Mouse (Mus musculus) bone marrow macrophage, adult 2 months (primary cell): ENCODE data around the gene Hsph1. TPM values are rescaled to one million over a fixed set of nuclear protein-coding genes. Genes with fewer than 3 reads are reported as not detected.

Source experiments
- H3K27ac ChIP-seq: 2 replicates; pipeline ENCODE4 v1.5.1; 2012; ENCODE audit warnings: low read depth, low read length; ENCODE audit not compliant: insufficient read depth
- H3K4me1 ChIP-seq: 2 replicates; pipeline ENCODE4 v1.6.1; 2012; ENCODE audit warnings: low read length; ENCODE audit not compliant: control insufficient read depth, insufficient read depth
- H3K4me3 ChIP-seq: 2 replicates; pipeline ENCODE4 v1.5.1; 2012; ENCODE audit warnings: mild to moderate bottlenecking, low read length, moderate library complexity; ENCODE audit not compliant: insufficient read depth
- CTCF ChIP-seq: IDR thresholded peaks from 2 replicates; pipeline ENCODE4 v1.5.1; 2012; ENCODE audit warnings: low read depth, mild to moderate bottlenecking, low read length, moderate library complexity
- POLR2A ChIP-seq: IDR thresholded peaks from 2 replicates; pipeline ENCODE4 v1.6.1; 2012; ENCODE audit warnings: mild to moderate bottlenecking, low read depth, low read length, borderline replicate concordance
- polyA plus RNA-seq: library from polyadenylated mRNA; stranded (reverse); fragments of >200 nt; gene quantifications from 2 replicates; pipeline ENCODE4 v1.2.4, GENCODE M21; 2012; ENCODE audit not compliant: missing spikeins, insufficient read depth, insufficient read length

Gene Hsph1
- polyA plus RNA-seq, 1 experiment, result 26.0 TPM

DNA sequence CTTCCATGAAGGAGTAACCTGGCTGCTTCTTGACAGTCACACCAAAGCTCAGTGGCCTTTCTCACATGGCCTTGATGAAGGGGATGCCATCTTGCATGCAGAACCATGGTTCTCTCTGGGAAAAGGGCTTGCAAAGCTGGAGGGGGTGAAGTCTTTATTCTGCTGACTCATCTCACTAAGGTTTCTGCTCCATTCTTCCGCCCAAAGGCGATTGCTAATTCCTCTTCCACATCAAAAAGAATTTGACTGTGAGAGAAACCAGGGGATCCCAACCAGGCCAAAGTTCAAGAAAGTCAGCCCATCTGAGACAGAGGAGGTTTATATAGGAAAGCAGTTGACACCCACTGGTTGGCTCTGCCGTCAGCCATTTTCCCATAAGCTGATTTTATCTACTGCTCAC lies 46.2 kb downstream of the Hsph1 start:
- TF ChIP-seq POLR2A (no peak), CTCF (no peak)
- peaks cover 13% of the 10 kb centered on the region for H3K4me1 ChIP-seq
- no peak overlapping the region for H3K27ac ChIP-seq

DNA sequence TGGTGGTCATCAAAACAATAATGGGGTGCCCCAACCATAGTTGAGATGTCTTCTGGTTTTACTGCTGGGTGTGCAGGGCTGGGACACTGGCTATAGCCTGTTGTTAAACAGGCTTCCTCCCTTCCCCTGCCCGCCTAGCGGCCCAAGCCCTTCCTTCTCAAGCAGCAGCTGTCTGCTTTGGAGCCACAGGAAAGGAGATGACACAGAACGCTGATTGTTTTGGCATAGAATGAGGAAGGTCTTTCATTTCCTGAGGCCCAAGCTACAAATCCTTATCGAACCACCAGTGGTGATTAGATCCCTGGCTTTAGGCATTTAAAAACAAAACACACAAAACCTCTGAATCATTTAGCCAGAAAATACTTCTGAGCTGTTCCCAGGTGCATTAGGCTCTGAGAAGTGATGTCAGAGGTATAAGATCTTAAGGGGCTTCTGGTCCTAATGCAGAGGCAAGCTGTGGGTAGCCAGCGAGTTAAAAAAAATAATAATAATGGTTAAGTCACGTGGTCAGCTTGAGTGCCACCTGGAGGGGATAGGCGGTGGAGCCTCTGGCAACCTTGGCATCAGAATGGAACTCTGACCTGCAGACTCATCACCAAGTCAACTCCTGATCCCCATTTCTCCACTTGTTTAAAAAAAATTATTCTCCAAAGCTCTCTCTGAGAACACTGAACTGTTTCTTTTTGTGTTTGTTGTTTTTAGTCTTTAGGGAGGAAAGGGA lies 47.2 kb downstream of the Hsph1 start:
- TF ChIP-seq CTCF (no peak), POLR2A (no peak)
- peaks cover 13% of the 10 kb centered on the region for H3K4me1 ChIP-seq
- H3K4me3 ChIP-seq, result no peak overlapping the region
- H3K27ac ChIP-seq, result no peak overlapping the region

More for the DNA sequence above, 46.2 kb downstream of the Hsph1 start:
- H3K4me3 ChIP-seq, result no peak overlapping the region

DNA sequence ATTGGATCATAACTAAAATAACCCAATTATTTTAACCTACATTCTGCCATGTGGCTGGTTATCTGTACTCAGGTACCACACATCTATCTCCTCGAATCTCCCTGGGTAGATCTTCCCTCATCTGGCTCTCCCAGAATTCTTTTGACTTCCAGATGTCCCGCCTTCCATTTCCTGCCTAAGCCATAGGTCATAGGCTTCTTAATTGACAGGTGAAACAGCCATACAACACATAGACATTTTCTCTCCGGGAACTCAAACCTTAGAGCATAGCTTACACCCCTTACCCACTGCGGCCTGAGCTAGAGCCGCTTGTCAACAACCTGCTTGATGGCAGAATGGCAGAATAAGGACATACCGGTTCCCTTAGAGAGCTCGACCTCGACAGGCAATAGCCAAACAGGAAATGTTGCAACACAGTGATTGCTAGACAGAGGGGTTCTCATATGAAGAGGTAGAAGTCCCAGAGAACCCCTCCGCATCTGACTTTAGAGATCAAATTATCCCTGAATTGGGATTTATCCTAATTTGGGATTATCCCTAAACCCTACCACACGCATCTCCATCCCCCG lies 48.8 kb downstream of the Hsph1 start:
- TF ChIP-seq CTCF (no peak), POLR2A (no peak)
- H3K4me1 ChIP-seq, result peaks cover 13% of the 10 kb centered on the region
- H3K4me3 ChIP-seq, result no peak overlapping the region
- H3K27ac ChIP-seq, result no peak overlapping the region

DNA sequence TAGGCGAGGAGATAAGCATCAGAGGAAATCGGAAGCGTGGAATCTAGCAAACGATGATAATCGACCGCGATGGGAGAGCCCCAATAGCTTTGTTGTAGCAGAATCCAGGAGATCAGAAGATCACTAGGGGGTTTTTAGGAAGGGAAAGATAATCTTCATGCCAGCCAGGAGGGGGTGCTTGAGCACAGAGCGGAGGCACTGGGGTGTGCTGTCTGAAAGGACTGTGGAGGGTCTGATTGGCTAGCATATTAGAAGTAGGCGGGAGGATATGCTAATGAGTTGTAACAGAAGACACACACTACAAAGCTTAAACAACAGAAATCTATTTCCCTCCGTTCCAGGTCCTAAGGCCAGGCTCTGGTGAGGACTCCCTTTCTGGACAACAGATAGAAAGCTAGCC lies 50.3 kb downstream of the Hsph1 start:
- Histone ChIP-seq H3K27ac (no peak overlapping the region), H3K4me3 (no peak overlapping the region), H3K4me1 (peaks cover 13% of the 10 kb centered on the region)
- no peak for TF ChIP-seq CTCF
- TF ChIP-seq POLR2A, result no peak

DNA sequence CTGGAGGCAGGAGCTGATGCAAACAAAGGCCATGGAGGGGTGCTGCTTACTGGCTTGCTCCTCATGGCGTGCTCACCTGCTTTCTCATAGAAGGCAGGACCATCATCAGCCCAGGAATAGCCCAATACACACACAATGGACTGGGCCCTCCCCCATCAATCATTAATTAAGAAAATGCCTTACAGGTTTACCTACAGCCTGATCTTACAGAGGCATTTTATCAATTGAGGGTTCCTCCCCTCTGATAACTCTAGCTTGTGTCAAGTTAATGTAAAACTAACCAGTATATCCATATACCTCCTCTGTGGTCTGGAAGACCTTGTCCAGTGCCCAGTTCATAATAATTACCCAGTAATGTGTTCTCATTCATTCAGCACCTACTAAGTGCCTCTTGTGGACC lies 50.9 kb downstream of the Hsph1 start:
- TF ChIP-seq CTCF (no peak), POLR2A (no peak)

DNA sequence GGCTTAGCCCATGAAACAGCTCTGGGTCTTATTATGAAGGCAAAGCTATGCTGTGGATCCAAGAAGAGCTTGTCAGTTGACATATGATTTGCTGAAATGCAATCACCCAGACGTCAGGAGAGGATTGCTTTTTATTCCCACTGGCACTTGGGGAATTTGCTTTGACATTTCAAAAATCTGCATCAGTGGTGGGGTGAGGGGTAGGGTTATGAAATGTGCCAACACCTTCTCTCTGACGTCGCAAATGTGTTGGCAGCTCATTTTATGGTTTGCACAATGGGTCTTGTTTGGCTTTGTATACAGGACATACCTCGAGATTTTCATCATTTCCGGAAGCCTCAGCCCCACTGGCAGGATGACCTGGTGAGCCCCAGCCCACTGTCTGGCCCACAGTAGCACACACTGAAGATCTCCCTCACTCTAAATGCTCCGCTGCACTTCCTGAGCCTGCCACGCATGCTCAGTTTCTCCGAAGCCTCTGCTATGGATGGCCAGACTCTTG lies 52.0 kb downstream of the Hsph1 start:
- Histone ChIP-seq H3K27ac (no peak overlapping the region), H3K4me1 (peaks cover 13% of the 10 kb centered on the region), H3K4me3 (no peak overlapping the region)
- no peak for TF ChIP-seq CTCF
- no peak for TF ChIP-seq POLR2A

More for the DNA sequence above, 50.9 kb downstream of the Hsph1 start:
- H3K4me1 ChIP-seq, result peaks cover 13% of the 10 kb centered on the region
- no peak overlapping the region for H3K27ac ChIP-seq
- no peak overlapping the region for H3K4me3 ChIP-seq

DNA sequence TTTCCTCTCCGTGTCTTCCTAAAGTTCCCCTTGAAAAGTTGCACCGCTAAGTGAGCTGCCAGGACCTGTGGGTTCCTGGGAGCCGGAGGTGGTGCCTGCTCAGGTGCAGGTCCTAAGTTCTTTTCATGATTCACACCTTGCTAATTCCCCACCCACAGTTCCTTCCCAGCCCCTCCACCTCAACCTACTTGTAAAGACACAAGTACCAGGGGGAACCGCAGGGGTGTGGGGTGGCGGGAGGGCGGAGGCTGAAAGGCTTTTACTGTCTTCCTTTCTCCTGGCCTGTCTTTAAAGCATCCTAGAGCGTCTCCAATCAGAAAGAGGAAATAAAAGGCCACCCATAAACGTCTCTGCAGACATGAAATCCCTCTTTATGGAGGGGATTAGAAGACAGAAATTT lies 52.7 kb downstream of the Hsph1 start:
- Histone ChIP-seq H3K4me1 (peaks cover 11% of the 10 kb centered on the region), H3K4me3 (no peak overlapping the region), H3K27ac (no peak overlapping the region)
- TF ChIP-seq POLR2A (no peak), CTCF (no peak)

DNA sequence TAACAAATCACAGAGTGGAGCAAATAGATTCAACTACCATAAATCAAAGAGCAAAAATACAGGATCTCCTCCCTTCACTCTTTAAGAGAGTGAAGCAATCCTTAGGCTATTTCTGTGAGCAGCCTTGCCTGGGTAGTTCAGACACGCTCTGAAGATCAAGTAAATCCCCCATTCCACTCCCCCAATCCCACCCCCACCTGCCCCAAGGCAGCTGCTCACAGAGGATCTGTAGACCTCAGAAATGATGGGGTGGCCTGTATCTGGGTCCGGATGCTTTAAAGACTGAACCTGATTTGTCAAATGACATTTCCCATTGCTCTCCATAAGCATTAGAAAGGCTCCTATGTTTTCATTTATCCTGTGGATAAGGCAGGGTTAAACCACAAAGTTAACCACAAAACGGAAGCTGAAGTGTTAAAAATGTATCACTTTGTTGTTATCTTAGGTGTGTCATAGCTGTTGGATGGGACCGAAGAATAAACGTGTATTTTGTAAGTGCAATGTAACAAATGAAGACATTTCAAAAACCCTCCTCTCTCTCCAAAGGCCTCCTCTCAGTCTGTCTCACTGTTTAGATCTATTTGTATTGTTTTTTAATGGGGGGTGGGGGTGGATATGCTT lies 53.4 kb downstream of the Hsph1 start:
- no peak for TF ChIP-seq CTCF
- TF ChIP-seq POLR2A, result no peak
- no peak overlapping the region for H3K4me3 ChIP-seq
- peaks cover 4% of the 10 kb centered on the region; the same call in 1 of the 2 replicates for H3K4me1 ChIP-seq
- H3K27ac ChIP-seq, result no peak overlapping the region

DNA sequence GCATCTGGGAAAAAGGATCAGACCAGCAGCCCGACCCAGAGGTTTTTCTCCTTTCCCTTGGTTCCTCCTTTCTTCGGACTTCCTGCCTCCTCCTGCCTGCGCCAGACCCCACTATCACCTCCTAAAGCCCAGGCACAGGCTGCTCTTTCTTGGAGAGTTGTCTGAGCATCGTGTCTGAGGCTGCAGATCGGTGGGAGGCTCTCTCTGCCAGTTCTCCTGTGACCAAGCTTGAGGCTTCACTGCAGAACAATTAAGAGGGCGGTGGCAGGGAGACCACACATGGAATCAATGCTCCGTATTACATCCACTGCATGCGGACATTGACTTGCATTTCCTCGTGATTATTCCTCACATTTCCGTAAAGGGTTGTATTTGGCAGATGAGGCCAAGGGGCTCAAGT lies 58.7 kb downstream of the Hsph1 start:
- Histone ChIP-seq H3K4me1 (no peaks in the 10 kb centered on the region), H3K27ac (no peak overlapping the region), H3K4me3 (no peak overlapping the region)
- TF ChIP-seq POLR2A (no peak), CTCF (no peak)

DNA sequence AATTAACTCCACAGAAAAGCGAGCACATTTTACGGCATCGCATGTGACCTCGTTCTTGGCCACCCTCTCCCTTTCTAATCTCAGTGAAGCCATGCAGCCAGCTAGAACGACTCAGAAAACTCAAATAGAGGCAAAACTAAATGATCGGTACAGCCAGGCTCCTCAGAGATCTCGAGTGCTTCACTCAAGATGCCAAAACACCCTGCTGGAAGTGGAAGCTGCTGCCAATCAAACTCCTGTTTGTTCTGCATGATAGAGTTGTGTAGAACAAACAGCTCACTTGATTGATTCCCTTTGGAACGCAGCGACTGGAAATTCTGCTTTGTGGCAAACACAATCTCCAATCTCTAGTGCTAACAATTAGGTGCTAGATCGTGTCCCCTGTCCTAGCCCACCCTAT lies 59.2 kb downstream of the Hsph1 start:
- Histone ChIP-seq H3K27ac (no peak overlapping the region), H3K4me1 (no peaks in the 10 kb centered on the region), H3K4me3 (no peak overlapping the region)
- TF ChIP-seq CTCF, result no peak
- no peak for TF ChIP-seq POLR2A
